ENCODE assay signal across 11 mouse cellular contexts in genomic region chr4:22495331-22496145, GRCm38 (mm10). TPM values are rescaled to one million over a fixed set of nuclear protein-coding genes. Genes with fewer than 3 reads are reported as not detected.
DNase-seq lines count a peak whose midpoint lies in the region; ATAC-seq lines count a peak whose summit lies in the region.
"Had no signal": no experiment of that assay in that cellular context is flagged by ENCODE, and none has a peak within 500 bp of the region (broad histone marks: within the 10 kb centered on the region; RNA-seq: fewer than 3 reads in every experiment).

No protein-coding gene starts in this region.

- H3K4me3 ChIP-seq in heart, embryonic 13.5 days: peak overlapping the region; percentile 41
- H3K4me3 ChIP-seq in liver, embryonic 15.5 days (replicated peaks): no peak overlapping the region

- WGBS in heart, embryonic 13.5 days: 3% methylated on average over 14 of the region's 15 CpGs
- WGBS in liver, embryonic 15.5 days (ENCODE audit: insufficient replicate concordance): 2% methylated on average over 15 of the region's 15 CpGs

- ATAC-seq in heart, embryonic 13.5 days (ENCODE audit: extremely low read depth, insufficient number of reproducible peaks, low FRiP score, low TSS enrichment): no peak
- no peak for ATAC-seq in liver, embryonic 15.5 days (ENCODE audit: insufficient read depth)

- intact Hi-C loops in heart, postnatal 14 days (cut with DNase I): loop anchor here (10.0 kb wide), 1 partner anchor 481 kb away; no protein-coding TSS in a partner anchor

- H3K9me3 ChIP-seq in heart, embryonic 13.5 days: no peaks in the 10 kb centered on the region
- no peaks in the 10 kb centered on the region for H3K9me3 ChIP-seq in liver, embryonic 15.5 days (replicated peaks)

- no peak overlapping the region for H3K27ac ChIP-seq in heart, embryonic 13.5 days (replicated peaks)
- no peak overlapping the region for H3K27ac ChIP-seq in liver, embryonic 15.5 days (replicated peaks)

- H3K36me3 ChIP-seq in heart, embryonic 13.5 days: no peaks in the 10 kb centered on the region
- H3K36me3 ChIP-seq in liver, embryonic 15.5 days (replicated peaks): no peaks in the 10 kb centered on the region

- peaks cover 95% of the 10 kb centered on the region for H3K27me3 ChIP-seq in heart, embryonic 13.5 days (replicated peaks)
- peaks cover 89% of the 10 kb centered on the region for H3K27me3 ChIP-seq in liver, embryonic 15.5 days

- H3K4me2 ChIP-seq in heart, embryonic 13.5 days: peak overlapping the region; percentile 62
- peak overlapping the region; percentile 29; the same call in 1 of the 2 replicates for H3K4me2 ChIP-seq in liver, embryonic 15.5 days

- peaks cover 33% of the 10 kb centered on the region for H3K4me1 ChIP-seq in heart, embryonic 13.5 days
- H3K4me1 ChIP-seq in liver, embryonic 15.5 days (replicated peaks): peaks cover 3% of the 10 kb centered on the region; the same call in 1 of the 2 replicates

- no peak for DNase-seq in heart, postnatal 14 days
- peak; percentile 32 for DNase-seq in retina, embryonic 14.5 days (ENCODE audit: low spot score)
- no peak for DNase-seq in retina, postnatal 1 day
- DNase-seq in testis, postnatal 14 days (ENCODE audit: low spot score): no peak
- DNase-seq in frontal cortex, postnatal 14 days (ENCODE audit: low spot score in 2 of 2): no peak
- DNase-seq in adrenal gland, postnatal 4 days (ENCODE audit: low spot score in 2 of 2): no peak
- DNase-seq: B cell, adult 2 months; thymus, postnatal 25 days had no signal

- H3K9ac ChIP-seq in heart, embryonic 13.5 days: no peak overlapping the region
- no peak overlapping the region for H3K9ac ChIP-seq in liver, embryonic 15.5 days

RNA-seq across cellular contexts. Expression of gene Pou3f2, which starts 7.4 kb away (rescaled TPM):
- polyA plus RNA-seq in heart, embryonic 13.5 days (2015; fragmentation: Nextera tagmentation; extraction: Ambion mirVana): 0.04 TPM in 2 replicates
- not detected for total RNA-seq in heart, postnatal 14 days (2021)
- polyA plus RNA-seq in liver, embryonic 15.5 days (2015; fragmentation: Nextera tagmentation; extraction: Ambion mirVana): 0.01 TPM in 1 of 2 replicates, not detected in the other
- under 1 TPM; 0.34 to 0.51 TPM for total RNA-seq in adrenal gland, postnatal 4 days (2021)
- polyA plus RNA-seq: gonadal fat pad, adult 2 months had no signal
